Mouse (Mus musculus): Measurements from ENCODE around the gene Cbr3. TPM values are rescaled to one million over a fixed set of nuclear protein-coding genes. Genes with fewer than 3 reads are reported as not detected.

Gene Cbr3
- polyA plus RNA-seq (2012; rRNA removed), result 27.0 and 38.5 TPM in 2 replicates

DNA sequence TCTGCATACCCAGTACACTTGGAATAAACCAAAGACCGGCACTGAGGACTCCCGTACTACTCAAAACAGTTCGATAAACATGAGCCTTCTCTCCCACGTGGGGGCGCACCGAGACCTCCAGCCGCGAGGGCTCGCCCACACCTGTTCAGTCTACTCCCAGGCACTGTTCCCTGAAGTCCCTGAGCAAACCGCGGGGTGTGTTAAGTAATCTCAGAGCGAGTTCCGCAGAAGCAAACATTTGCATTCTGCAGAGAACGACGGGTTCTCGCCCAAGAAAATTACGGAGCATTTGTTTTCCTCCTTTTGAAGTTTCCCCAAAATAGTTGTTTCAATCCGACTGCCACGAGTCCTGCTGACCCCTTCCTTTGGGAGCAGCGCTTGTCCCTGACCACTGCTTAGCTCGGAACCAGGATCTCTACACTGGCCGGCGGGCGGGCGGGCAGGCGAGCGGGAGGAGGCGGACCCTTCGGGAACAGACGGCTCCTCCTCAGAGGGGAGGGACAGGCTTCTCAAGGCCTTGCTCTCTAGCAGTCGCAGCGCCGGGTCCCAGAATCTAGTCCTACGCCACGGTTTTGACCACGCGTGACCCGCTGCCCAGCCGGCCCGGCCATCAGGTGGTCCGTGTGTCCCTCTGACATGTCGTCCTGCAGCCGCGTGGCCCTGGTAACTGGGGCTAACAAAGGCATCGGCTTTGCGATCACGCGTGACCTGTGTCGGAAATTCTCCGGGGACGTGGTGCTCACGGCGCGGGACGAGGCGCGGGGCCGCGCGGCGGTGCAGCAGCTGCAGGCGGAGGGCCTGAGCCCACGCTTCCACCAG is at the start of gene Cbr3:
Cbr3 (plus strand) TSS at position 527 of the 819 bp plus-strand sequence.

DNA sequence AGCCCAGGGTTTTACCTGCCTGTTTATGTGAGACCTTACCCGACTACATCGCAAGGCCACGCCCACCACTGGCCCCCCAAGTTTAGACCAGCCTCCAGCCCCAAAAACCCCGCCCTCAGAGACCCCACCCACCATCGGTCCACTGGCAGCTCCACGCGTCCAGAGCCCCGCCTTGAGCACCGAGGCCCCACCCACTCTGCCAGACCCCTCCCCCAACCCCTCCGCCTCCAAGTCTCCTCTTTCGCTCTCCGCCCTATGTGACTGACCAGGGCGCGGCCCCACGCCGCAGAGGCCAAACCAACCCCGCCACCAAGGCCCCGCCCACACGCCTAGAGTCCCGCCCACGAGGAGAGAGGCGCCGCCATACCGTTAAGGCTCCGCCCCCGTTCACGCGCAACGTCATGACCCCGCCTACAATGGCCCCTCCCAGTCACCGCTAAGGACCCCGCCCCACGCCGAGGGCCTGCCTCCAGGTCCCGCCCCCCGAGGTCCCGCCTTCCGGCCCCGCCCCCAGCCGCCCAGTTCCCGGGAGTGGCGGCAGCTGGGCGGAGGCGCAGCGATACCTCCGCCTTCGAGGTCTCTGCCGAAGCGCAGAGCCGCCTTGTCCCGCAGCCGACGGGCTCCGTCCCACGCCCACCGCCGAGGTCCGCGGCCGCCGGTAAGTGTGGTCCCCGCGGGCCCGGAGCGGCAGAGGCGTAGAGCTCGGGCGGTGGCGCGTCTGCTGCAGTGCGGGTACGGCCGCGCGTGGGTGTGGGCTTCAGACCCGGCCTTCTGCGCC is 28.6 kb downstream of the Cbr3 start, which contains the start of gene Dop1b:
Dop1b (plus strand) TSS at position 494 of the 778 bp plus-strand sequence.

Other genes starting within 250 kb of the Cbr3 start
- gene Setd4, start 79.2 kb upstream of the Cbr3 start, polyA plus RNA-seq (2012; rRNA removed), result 12.1 and 12.8 TPM in 2 replicates
- gene Cbr1, start 77.4 kb upstream of the Cbr3 start, polyA plus RNA-seq (2012; rRNA removed), result 117 and 120 TPM in 2 replicates
- gene Gm5678, start 55.1 kb upstream of the Cbr3 start, polyA plus RNA-seq (2012; rRNA removed), result not detected in 2 replicates
- 44.6 and 55.6 TPM in 2 replicates for gene Dop1b, start 28.7 kb downstream of the Cbr3 start, polyA plus RNA-seq (2012; rRNA removed)
- gene Morc3, start 148.9 kb downstream of the Cbr3 start, polyA plus RNA-seq (2012; rRNA removed), result 6.0 and 6.2 TPM in 2 replicates
- 4.7 and 8.5 TPM in 2 replicates for gene Chaf1b, start 200.7 kb downstream of the Cbr3 start, polyA plus RNA-seq (2012; rRNA removed)

Data from ovary, adult 2 months (tissue).